Mouse (Mus musculus): ENCODE measurements around the gene Fgd3. TPM values are rescaled to one million over a fixed set of nuclear protein-coding genes. Genes with fewer than 3 reads are reported as not detected.

Fgd3 gene
- polyA plus RNA-seq, 1 experiment from 2014 or later: 1.5 TPM

GRCm38 (mm10) chr13:49311642-49312041 is 8.5 kb downstream of the Fgd3 start:
- no peaks in the 10 kb centered on the region for H3K9me3 ChIP-seq (ENCODE audit: control insufficient read depth, low read length)
- 0 out of 2 replicates have a peak, but pooled peaks cover 2% of the 10 kb centered on the region for H3K4me1 ChIP-seq (replicated peaks; ENCODE audit: control insufficient read depth, insufficient read depth, low read length)
- H3K36me3 ChIP-seq (replicated peaks; ENCODE audit: control insufficient read depth, insufficient read depth): no peaks in the 10 kb centered on the region
- 90% methylated on average over 7 of the region's 7 CpGs for WGBS
- H3K9ac ChIP-seq: no peak overlapping the region
- no peak for ATAC-seq (ENCODE audit: low FRiP score)
- no peak overlapping the region for H3K27ac ChIP-seq
- no peak overlapping the region for H3K4me3 ChIP-seq (replicated peaks; ENCODE audit: low read length)
- no peak overlapping the region for H3K4me2 ChIP-seq (replicated peaks)
- no peaks in the 10 kb centered on the region for H3K27me3 ChIP-seq (ENCODE audit: control insufficient read depth, insufficient read depth, low read length)
- no peak for DNase-seq (ENCODE audit: low spot score)

- H3K36me3 ChIP-seq (replicated peaks; ENCODE audit: control insufficient read depth, insufficient read depth): no peaks in the 10 kb centered on the region
- H3K4me1 ChIP-seq (replicated peaks; ENCODE audit: control insufficient read depth, insufficient read depth, low read length): no peaks in the 10 kb centered on the region
- WGBS: 96% methylated on average over 1 of the region's 1 CpGs
- no peak overlapping the region for H3K4me2 ChIP-seq (replicated peaks)
- DNase-seq (ENCODE audit: low spot score): no peak
- no peaks in the 10 kb centered on the region for H3K9me3 ChIP-seq (ENCODE audit: control insufficient read depth, low read length)
- ATAC-seq (ENCODE audit: low FRiP score): no peak
- no peak overlapping the region for H3K4me3 ChIP-seq (replicated peaks; ENCODE audit: low read length)
- no peak overlapping the region for H3K9ac ChIP-seq
- H3K27me3 ChIP-seq (ENCODE audit: control insufficient read depth, insufficient read depth, low read length): no peaks in the 10 kb centered on the region
- no peak overlapping the region for H3K27ac ChIP-seq
Observed at GRCm38 (mm10) chr13:49309501-49309900, 10.6 kb downstream of the Fgd3 start.

GRCm38 (mm10) chr13:49308861-49309403 is 11.2 kb downstream of the Fgd3 start:
- H3K4me3 ChIP-seq (replicated peaks; ENCODE audit: low read length): no peak overlapping the region
- H3K9ac ChIP-seq: no peak overlapping the region
- no peak overlapping the region for H3K27ac ChIP-seq
- WGBS: 86% methylated on average over 16 of the region's 16 CpGs
- ATAC-seq (ENCODE audit: low FRiP score) (no peak), DNase-seq (ENCODE audit: low spot score) (no peak)
- H3K9me3 ChIP-seq (ENCODE audit: control insufficient read depth, low read length): no peaks in the 10 kb centered on the region
- H3K4me2 ChIP-seq (replicated peaks): no peak overlapping the region
- no peaks in the 10 kb centered on the region for H3K36me3 ChIP-seq (replicated peaks; ENCODE audit: control insufficient read depth, insufficient read depth)
- no peaks in the 10 kb centered on the region for H3K4me1 ChIP-seq (replicated peaks; ENCODE audit: control insufficient read depth, insufficient read depth, low read length)
- H3K27me3 ChIP-seq (ENCODE audit: control insufficient read depth, insufficient read depth, low read length): no peaks in the 10 kb centered on the region

GRCm38 (mm10) chr13:49308206-49308605 is 11.9 kb downstream of the Fgd3 start:
- WGBS: 95% methylated on average over 4 of the region's 4 CpGs
- no peak for DNase-seq (ENCODE audit: low spot score)
- H3K27me3 ChIP-seq (ENCODE audit: control insufficient read depth, insufficient read depth, low read length): no peaks in the 10 kb centered on the region

GRCm38 (mm10) chr13:49307311-49307969 is 12.7 kb downstream of the Fgd3 start:
- WGBS: 48% methylated on average over 10 of the region's 10 CpGs
- no peak overlapping the region for H3K4me2 ChIP-seq (replicated peaks)
- H3K9me3 ChIP-seq (ENCODE audit: control insufficient read depth, low read length): no peaks in the 10 kb centered on the region
- H3K36me3 ChIP-seq (replicated peaks; ENCODE audit: control insufficient read depth, insufficient read depth): no peaks in the 10 kb centered on the region
- no peaks in the 10 kb centered on the region for H3K27me3 ChIP-seq (ENCODE audit: control insufficient read depth, insufficient read depth, low read length)
- DNase-seq (ENCODE audit: low spot score) (no peak), ATAC-seq (ENCODE audit: low FRiP score) (no peak)
- H3K9ac ChIP-seq: no peak overlapping the region
- H3K4me1 ChIP-seq (replicated peaks; ENCODE audit: control insufficient read depth, insufficient read depth, low read length): no peaks in the 10 kb centered on the region
- no peak overlapping the region for H3K27ac ChIP-seq
- H3K4me3 ChIP-seq (replicated peaks; ENCODE audit: low read length): no peak overlapping the region

More at GRCm38 (mm10) chr13:49308206-49308605, 11.9 kb downstream of the Fgd3 start:
- Histone ChIP-seq H3K27ac (no peak overlapping the region), H3K9ac (no peak overlapping the region), H3K4me1 (replicated peaks; ENCODE audit: control insufficient read depth, insufficient read depth, low read length) (no peaks in the 10 kb centered on the region), H3K9me3 (ENCODE audit: control insufficient read depth, low read length) (no peaks in the 10 kb centered on the region), H3K4me3 (replicated peaks; ENCODE audit: low read length) (no peak overlapping the region), H3K36me3 (replicated peaks; ENCODE audit: control insufficient read depth, insufficient read depth) (no peaks in the 10 kb centered on the region), H3K4me2 (replicated peaks) (no peak overlapping the region)
- no peak for ATAC-seq (ENCODE audit: low FRiP score)

- 80% methylated on average over 7 of the region's 7 CpGs for WGBS
- no peak for ATAC-seq (ENCODE audit: low FRiP score)
- H3K4me2 ChIP-seq (replicated peaks): no peak overlapping the region
- H3K4me3 ChIP-seq (replicated peaks; ENCODE audit: low read length): no peak overlapping the region
- no peak overlapping the region for H3K9ac ChIP-seq
- no peaks in the 10 kb centered on the region for H3K4me1 ChIP-seq (replicated peaks; ENCODE audit: control insufficient read depth, insufficient read depth, low read length)
- no peak for DNase-seq (ENCODE audit: low spot score)
- H3K36me3 ChIP-seq (replicated peaks; ENCODE audit: control insufficient read depth, insufficient read depth): no peaks in the 10 kb centered on the region
- no peaks in the 10 kb centered on the region for H3K27me3 ChIP-seq (ENCODE audit: control insufficient read depth, insufficient read depth, low read length)
- no peak overlapping the region for H3K27ac ChIP-seq
- H3K9me3 ChIP-seq (ENCODE audit: control insufficient read depth, low read length): no peaks in the 10 kb centered on the region
Observed at GRCm38 (mm10) chr13:49306771-49307310, 13.3 kb downstream of the Fgd3 start.

- Histone ChIP-seq H3K36me3 (replicated peaks; ENCODE audit: control insufficient read depth, insufficient read depth) (no peaks in the 10 kb centered on the region), H3K4me2 (replicated peaks) (no peak overlapping the region), H3K27ac (no peak overlapping the region), H3K9me3 (ENCODE audit: control insufficient read depth, low read length) (no peaks in the 10 kb centered on the region), H3K4me1 (replicated peaks; ENCODE audit: control insufficient read depth, insufficient read depth, low read length) (no peaks in the 10 kb centered on the region), H3K4me3 (replicated peaks; ENCODE audit: low read length) (no peak overlapping the region), H3K9ac (no peak overlapping the region), H3K27me3 (ENCODE audit: control insufficient read depth, insufficient read depth, low read length) (no peaks in the 10 kb centered on the region)
- DNase-seq (ENCODE audit: low spot score): no peak
- WGBS: 84% methylated on average over 1 of the region's 1 CpGs
- ATAC-seq (ENCODE audit: low FRiP score): no peak
Observed at GRCm38 (mm10) chr13:49300771-49301170, 19.3 kb downstream of the Fgd3 start.

GRCm38 (mm10) chr13:49298514-49299381 is 21.4 kb downstream of the Fgd3 start:
- H3K27me3 ChIP-seq (ENCODE audit: control insufficient read depth, insufficient read depth, low read length): no peaks in the 10 kb centered on the region
- DNase-seq (ENCODE audit: low spot score): no peak
- no peak overlapping the region for H3K27ac ChIP-seq
- no peak overlapping the region for H3K4me3 ChIP-seq (replicated peaks; ENCODE audit: low read length)
- 89% methylated on average over 14 of the region's 14 CpGs for WGBS
- H3K4me2 ChIP-seq (replicated peaks): no peak overlapping the region
- no peak for ATAC-seq (ENCODE audit: low FRiP score)
- H3K4me1 ChIP-seq (replicated peaks; ENCODE audit: control insufficient read depth, insufficient read depth, low read length): no peaks in the 10 kb centered on the region
- H3K36me3 ChIP-seq (replicated peaks; ENCODE audit: control insufficient read depth, insufficient read depth): no peaks in the 10 kb centered on the region
- no peaks in the 10 kb centered on the region for H3K9me3 ChIP-seq (ENCODE audit: control insufficient read depth, low read length)
- no peak overlapping the region for H3K9ac ChIP-seq

GRCm38 (mm10) chr13:49296270-49296669 is 23.8 kb downstream of the Fgd3 start:
- ATAC-seq (ENCODE audit: low FRiP score): no peak
- H3K27ac ChIP-seq: no peak overlapping the region
- 80% methylated on average over 7 of the region's 7 CpGs for WGBS
- no peak overlapping the region for H3K4me2 ChIP-seq (replicated peaks)
- DNase-seq (ENCODE audit: low spot score): no peak
- 0 out of 2 replicates have a peak, but pooled peaks cover 4% of the 10 kb centered on the region for H3K9me3 ChIP-seq (ENCODE audit: control insufficient read depth, low read length)
- H3K4me1 ChIP-seq (replicated peaks; ENCODE audit: control insufficient read depth, insufficient read depth, low read length): no peaks in the 10 kb centered on the region
- no peak overlapping the region for H3K4me3 ChIP-seq (replicated peaks; ENCODE audit: low read length)
- H3K27me3 ChIP-seq (ENCODE audit: control insufficient read depth, insufficient read depth, low read length): no peaks in the 10 kb centered on the region
- H3K9ac ChIP-seq: no peak overlapping the region
- no peaks in the 10 kb centered on the region for H3K36me3 ChIP-seq (replicated peaks; ENCODE audit: control insufficient read depth, insufficient read depth)
